Mouse (Mus musculus): ENCODE measurements at regions not wholly inside any gene's neighbourhood (a gene's known extent, or its start where the extent isn't known, plus 50 kb on each side); places are given as distances from the start of the nearest gene placed in this dataset.
A peak's percentile ranks its signal among the peaks of the same experiment; 100 is the strongest.
"Not testable (repeated sequence)": the region's sequence is repeated elsewhere in the genome, so short reads cannot be mapped to it uniquely, and the experiment has no call there.

- not testable (repeated sequence) for DNase-seq (ENCODE audit: low spot score)
These were observed 199.4 kb upstream of the Cdk6 start for GRCm38 (mm10) chr5:3141841-3142240.

- peak; percentile 65 for DNase-seq (ENCODE audit: low spot score)
These were observed 194.6 kb upstream of the Cdk6 start for GRCm38 (mm10) chr5:3146544-3147295.

DNA sequence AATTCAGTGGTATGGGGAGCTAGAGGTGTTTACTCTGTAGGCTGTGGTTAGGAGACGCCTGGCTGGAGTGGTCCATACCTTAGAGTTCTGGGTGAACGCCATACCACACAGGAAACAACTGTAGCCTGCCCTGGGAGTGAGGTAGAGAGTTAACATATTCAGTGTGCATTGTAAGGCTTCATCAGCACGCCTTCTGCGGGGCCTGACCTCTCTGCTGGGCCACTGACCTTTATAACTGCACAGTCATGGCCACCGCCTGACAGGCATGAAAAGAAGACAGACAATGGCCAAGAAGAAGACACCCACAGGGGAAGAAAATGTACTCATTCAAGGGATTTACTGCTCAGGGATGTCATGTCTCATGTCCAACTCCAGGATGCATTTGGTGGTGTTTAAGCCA is 191.4 kb upstream of the Cdk6 start:
- DNase-seq (ENCODE audit: low spot score), result peak; percentile 8

GRCm38 (mm10) chr5:3150766-3151165 is 190.5 kb upstream of the Cdk6 start:
- DNase-seq (ENCODE audit: low spot score), result peak; percentile 55

- peak; percentile 48 for DNase-seq (ENCODE audit: low spot score)
These were observed 189.6 kb upstream of the Cdk6 start for GRCm38 (mm10) chr5:3151534-3152148.

DNA sequence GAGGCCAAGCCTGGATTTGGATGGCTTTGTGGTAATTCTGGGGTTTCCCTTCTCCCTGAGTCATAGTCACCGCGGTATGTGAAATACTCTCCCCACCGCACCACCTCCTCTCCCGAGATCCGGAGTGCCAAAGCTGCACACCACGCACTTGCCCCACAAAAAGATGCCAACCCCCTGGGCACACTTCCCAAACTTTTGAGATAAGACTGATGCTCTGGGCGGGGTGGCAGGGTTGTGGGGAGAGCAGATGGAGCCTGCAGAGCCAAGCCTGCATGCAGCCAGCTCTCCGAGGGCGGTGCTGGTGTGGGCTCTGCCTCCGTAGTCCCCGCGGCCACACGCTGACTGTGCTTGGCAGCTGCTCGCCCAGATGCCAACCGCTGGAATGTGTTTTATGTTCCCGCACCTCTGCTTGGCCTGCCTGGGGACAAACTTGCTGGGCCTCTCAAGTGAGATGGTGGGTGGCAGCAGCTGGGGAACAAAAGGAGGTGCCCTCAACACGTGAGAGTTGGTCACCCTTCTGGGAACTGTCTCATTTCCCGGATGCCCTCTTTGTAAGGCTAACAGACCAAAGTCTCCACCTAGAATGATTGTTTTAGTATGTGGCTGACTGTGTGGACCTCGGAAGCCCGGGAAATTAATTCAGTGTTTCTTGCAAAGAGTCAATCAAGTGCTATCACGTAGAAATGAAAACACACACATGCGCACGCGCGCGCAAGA is 189.0 kb upstream of the Cdk6 start:
- peak; percentile 53 for DNase-seq (ENCODE audit: low spot score)

GRCm38 (mm10) chr5:3165511-3165910 is 175.8 kb upstream of the Cdk6 start:
- not testable (repeated sequence) for DNase-seq (ENCODE audit: low spot score)

DNA sequence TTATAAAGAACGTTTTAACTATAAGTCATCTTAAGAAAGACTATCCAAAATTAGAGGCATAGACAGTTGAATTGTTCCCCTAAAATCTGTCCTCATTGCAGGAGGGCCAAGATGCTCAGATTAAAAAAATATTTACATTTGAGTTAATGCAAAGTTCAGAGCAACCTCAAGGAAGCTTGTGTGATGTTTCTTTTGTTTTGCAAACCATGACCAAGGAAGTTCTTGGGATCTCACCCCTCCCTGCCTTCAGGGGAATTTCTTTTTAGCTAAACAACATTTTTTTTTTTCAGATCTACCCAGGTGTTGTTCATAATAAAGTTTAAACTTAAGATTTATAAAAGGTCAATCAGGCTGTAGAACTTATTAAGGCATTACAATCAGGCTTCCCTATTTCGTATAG is 174.8 kb upstream of the Cdk6 start:
- DNase-seq (ENCODE audit: low spot score), result not testable (repeated sequence)

DNA sequence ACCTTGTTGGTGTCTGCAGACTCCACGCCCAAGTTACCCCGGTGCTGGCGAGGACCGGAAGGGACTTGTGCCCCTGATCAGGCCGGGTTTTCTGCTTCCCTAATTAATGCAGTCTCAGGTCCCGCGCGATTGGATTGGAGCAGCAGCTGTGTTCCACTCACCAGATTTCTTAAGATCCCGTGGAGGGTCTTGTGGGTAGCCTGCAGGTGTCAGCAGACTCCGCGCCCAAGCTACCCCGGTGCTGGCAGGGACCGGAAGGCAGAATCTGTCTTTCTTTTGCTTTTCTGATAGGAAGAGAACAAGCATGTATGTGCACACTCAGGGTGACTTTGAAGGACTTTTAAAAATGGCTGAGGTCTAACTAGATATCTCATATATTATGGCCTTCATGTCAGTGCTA is 147.7 kb upstream of the Cdk6 start:
- not testable (repeated sequence) for DNase-seq (ENCODE audit: low spot score)

- DNase-seq (ENCODE audit: low spot score), result no peak
These were observed 143.1 kb upstream of the Cdk6 start for GRCm38 (mm10) chr5:3197952-3198841.

GRCm38 (mm10) chr5:3198869-3199550 is 142.3 kb upstream of the Cdk6 start:
- not testable (repeated sequence) for DNase-seq (ENCODE audit: low spot score)

GRCm38 (mm10) chr5:3206160-3206559 is 135.1 kb upstream of the Cdk6 start:
- DNase-seq (ENCODE audit: low spot score), result not testable (repeated sequence)

DNA sequence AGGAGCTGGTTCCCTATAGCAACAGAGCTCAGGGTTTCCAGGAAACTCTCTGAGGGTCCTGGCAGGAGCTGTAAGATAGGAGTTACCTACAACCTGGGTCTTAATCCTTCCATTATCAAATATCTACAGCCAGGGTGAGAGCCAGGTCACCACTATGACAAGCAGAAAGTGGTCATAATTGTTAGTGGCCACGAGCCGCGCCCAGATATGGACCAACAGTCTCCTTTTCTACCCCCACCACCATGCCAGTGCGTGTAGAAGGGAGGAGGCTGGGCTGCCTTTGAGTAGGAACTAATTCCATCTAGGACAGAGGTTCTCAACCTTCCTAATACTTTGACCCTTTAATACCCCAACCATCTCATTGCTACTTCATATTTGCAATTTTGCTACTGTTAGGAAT is 133.0 kb upstream of the Cdk6 start:
- DNase-seq (ENCODE audit: low spot score), result not testable (repeated sequence)

GRCm38 (mm10) chr5:3211284-3211683 is 130.0 kb upstream of the Cdk6 start:
- no peak for DNase-seq (ENCODE audit: low spot score)

- no peak for DNase-seq (ENCODE audit: low spot score)
These were observed 125.2 kb upstream of the Cdk6 start for GRCm38 (mm10) chr5:3216053-3216452.

DNA sequence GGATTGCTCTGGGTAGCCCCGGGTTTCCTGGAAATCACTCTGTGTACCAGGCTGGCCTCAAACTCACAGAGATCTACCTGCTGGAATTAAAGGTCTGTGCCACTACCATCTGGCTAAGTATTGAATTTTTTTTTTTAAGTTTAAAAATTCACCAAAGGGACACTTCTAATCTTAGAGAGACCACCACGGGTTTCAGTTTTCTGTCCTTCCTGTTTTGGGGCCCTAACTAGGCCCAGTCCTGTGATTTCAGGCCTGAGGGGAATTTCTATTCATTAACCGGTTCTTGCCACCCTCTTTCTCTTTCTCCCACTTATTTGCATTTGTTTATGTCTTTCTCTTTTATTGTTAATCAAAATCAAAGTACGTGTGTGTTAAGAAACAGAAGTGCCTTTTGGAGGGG is 122.1 kb upstream of the Cdk6 start:
- no peak for DNase-seq (ENCODE audit: low spot score)

DNA sequence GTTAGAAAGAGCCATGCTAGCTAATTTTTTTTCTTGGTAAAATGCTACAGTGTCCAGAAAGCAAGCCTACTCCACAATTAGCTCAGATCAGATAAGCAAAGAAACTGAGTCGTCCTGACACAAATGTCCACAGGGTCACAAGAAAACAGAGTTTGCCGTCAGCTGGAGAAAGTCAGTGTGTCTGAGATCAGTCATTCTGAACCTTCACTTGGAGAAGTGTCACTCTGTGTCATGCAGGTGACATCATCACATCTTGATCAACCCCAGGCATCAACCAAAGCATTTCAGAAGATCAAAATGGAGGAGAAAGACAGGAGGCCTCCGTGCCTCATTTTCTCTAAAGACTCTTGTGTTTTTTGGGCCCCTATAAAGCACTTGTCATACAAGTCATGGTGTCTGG is 121.5 kb upstream of the Cdk6 start:
- no peak for DNase-seq (ENCODE audit: low spot score)

GRCm38 (mm10) chr5:3223819-3224218 is 117.5 kb upstream of the Cdk6 start:
- DNase-seq (ENCODE audit: low spot score), result peak; percentile 40

DNA sequence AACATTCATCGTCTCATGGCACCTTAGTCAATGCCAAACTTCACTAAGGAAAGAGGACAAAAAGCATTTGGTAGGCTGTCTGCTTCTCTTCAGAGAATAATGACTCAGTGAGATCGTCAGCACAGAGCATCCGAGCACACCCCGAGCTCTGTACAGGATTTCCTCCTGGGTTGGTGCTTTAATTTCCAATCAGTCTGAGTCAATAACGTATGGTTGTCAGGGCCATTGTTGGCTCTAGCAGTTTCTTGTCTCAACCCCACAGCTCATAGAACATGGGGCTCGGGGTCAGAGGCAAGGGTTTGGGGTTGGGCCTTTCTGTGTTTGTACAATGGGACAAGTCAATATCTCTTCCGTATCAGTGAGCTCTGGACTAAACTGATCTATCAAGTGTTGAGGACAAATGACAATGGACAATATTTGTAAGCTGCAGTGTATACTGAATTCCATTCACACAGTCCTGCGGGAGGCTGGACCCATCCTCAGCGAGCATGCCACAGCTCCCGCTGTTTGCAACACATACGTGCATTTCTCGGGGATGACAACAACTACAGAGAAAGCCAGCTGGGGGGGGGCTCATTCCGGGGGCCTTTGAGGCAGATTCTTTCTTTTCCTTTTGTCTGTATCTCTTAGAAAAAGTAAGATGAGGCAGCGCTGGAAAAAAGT is 116.8 kb upstream of the Cdk6 start:
- DNase-seq (ENCODE audit: low spot score), result not testable (repeated sequence)

DNA sequence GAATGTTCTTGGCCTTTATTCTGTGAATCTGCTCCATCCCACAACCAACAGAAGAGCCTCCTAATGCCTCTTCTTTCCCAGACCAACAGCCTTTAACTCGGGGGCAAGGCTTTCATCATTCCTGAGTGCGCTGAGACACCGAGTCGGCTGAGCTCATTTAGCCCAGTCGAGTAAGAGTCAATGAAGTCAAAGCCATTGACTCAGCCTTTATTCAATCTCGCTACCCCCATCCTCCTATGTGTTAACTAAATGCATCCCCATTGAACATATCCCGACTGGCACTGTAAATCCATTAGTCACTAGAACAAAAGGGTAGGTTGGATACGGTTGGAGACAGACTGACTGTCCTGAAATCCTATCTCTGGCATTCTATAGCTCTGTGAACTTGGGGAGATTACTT is 115.9 kb upstream of the Cdk6 start:
- DNase-seq (ENCODE audit: low spot score), result not testable (repeated sequence)

DNA sequence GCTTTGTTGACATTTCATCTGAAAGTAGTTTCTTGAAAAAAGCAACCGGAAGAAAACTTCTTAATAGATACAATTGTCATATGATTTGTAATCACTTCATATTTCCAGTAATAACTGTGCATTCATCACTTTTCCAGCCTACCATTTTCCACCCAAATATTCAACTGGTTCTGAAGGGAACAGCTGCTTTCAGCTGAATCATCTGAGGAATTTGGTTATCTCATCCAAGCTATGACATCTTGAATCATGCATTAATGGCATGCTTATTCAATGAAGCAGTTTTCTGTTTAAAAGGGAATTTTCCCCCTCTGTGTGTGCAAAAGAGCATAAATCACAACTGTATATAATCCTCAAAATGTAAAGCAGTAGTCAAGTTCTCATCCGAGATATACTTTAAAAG is 97.2 kb upstream of the Cdk6 start:
- not testable (repeated sequence) for DNase-seq (ENCODE audit: low spot score)

Data from retina, embryonic 14.5 days (tissue).